Mouse (Mus musculus) left cerebral cortex, adult 9 months (tissue): ENCODE measurements around the gene Gm10840.

Experiments used
- DNase-seq, 2 experiments: peaks; one replicate each; pipeline ENCODE4 v3.0.0; 2022; ENCODE audit warnings: low spot score in 2 of 2

Gene Gm10840

GRCm38 (mm10) chr11:106159921-106160840 lies 469 bp upstream of the Gm10840 start:
- DNase-seq: peak; percentile 70 to 79

- no peak for DNase-seq
Observed at GRCm38 (mm10) chr11:106162237-106162636, 1.6 kb downstream of the Gm10840 start.

- no peak for DNase-seq
Observed at GRCm38 (mm10) chr11:106163546-106163945, 2.9 kb downstream of the Gm10840 start.

- DNase-seq: no peak
Observed at GRCm38 (mm10) chr11:106164601-106165180, 4.0 kb downstream of the Gm10840 start.

GRCm38 (mm10) chr11:106167435-106167834 lies 6.8 kb downstream of the Gm10840 start:
- no peak for DNase-seq

GRCm38 (mm10) chr11:106170807-106171206 lies 10.2 kb downstream of the Gm10840 start:
- no peak for DNase-seq

GRCm38 (mm10) chr11:106173228-106173627 lies 12.6 kb downstream of the Gm10840 start:
- no peak for DNase-seq

GRCm38 (mm10) chr11:106174372-106174771 lies 13.7 kb downstream of the Gm10840 start:
- DNase-seq: no peak

- no peak for DNase-seq
Observed at GRCm38 (mm10) chr11:106175081-106175480, 14.4 kb downstream of the Gm10840 start.

- no peak for DNase-seq
Observed at GRCm38 (mm10) chr11:106176372-106176771, 15.7 kb downstream of the Gm10840 start.

GRCm38 (mm10) chr11:106178036-106178782 lies 17.6 kb downstream of the Gm10840 start:
- DNase-seq: peak in 1 of 2 experiments; percentile 24

- DNase-seq: no peak
Observed at GRCm38 (mm10) chr11:106179711-106180448, 19.2 kb downstream of the Gm10840 start.

- DNase-seq: no peak
Observed at GRCm38 (mm10) chr11:106180449-106180801, 19.8 kb downstream of the Gm10840 start.

- no peak for DNase-seq
Observed at GRCm38 (mm10) chr11:106187326-106187725, 26.7 kb downstream of the Gm10840 start.

- no peak for DNase-seq
Observed at GRCm38 (mm10) chr11:106191716-106192115, 31.1 kb downstream of the Gm10840 start.

GRCm38 (mm10) chr11:106192241-106192640 lies 31.6 kb downstream of the Gm10840 start:
- no peak for DNase-seq

GRCm38 (mm10) chr11:106192657-106193370 lies 32.2 kb downstream of the Gm10840 start:
- DNase-seq: no peak

GRCm38 (mm10) chr11:106193371-106194154 lies 32.9 kb downstream of the Gm10840 start:
- DNase-seq: peak; percentile 88 to 95

GRCm38 (mm10) chr11:106194155-106194541 lies 33.5 kb downstream of the Gm10840 start:
- no peak for DNase-seq

GRCm38 (mm10) chr11:106194891-106195290 lies 34.2 kb downstream of the Gm10840 start:
- DNase-seq: no peak
